Mouse (Mus musculus) forebrain, embryonic 14.5 days (tissue): Measurements from ENCODE around the gene Apba2. TPM values are rescaled to one million over a fixed set of nuclear protein-coding genes. Genes with fewer than 3 reads are reported as not detected.

Source experiments
- ATAC-seq: fragments of 200-750 bp; cut with Nextera tagmentation; 2 replicates; pipeline ENCODE4 v1.8.0; 2017; ENCODE audit warnings: mild to moderate bottlenecking, moderate library complexity
- DNase-seq: peaks from one replicate; pipeline ENCODE4 v3.0.0-alpha.2; 2015; ENCODE audit warnings: low spot score
- H3K27ac ChIP-seq: fragments of 300-500 bp; sonication (generic); 2 replicates; pipeline ENCODE4 v1.5.1; 2014; ENCODE audit warnings: low read depth, mild to moderate bottlenecking, control low read depth, low read length, moderate library complexity
- H3K27me3 ChIP-seq: fragments of 300-500 bp; sonication (generic); replicated peaks from 2 replicates; pipeline ENCODE4 v1.6.1; 2014; ENCODE audit warnings: low read length, control low read depth, mixed read lengths; ENCODE audit not compliant: control insufficient read depth, insufficient read depth
- H3K36me3 ChIP-seq: fragments of 300-500 bp; sonication (generic); 2 replicates; pipeline ENCODE4 v1.6.1; 2014; ENCODE audit warnings: low read length, control low read depth; ENCODE audit not compliant: control insufficient read depth, insufficient read depth
- H3K4me1 ChIP-seq: fragments of 300-500 bp; sonication (generic); 2 replicates; pipeline ENCODE4 v1.6.1; 2014; ENCODE audit warnings: antibody characterized with exemption, low read length, control low read depth; ENCODE audit not compliant: control insufficient read depth, insufficient read depth
- H3K4me2 ChIP-seq: fragments of 300-500 bp; sonication (generic); 2 replicates; pipeline ENCODE4 v1.6.1; 2014; ENCODE audit warnings: mild to moderate bottlenecking, control low read depth, low read length
- H3K4me3 ChIP-seq: fragments of 300-500 bp; sonication (generic); 2 replicates; pipeline ENCODE4 v1.5.1; 2014; ENCODE audit warnings: low read depth, low read length, control low read depth
- H3K9ac ChIP-seq: fragments of 300-500 bp; sonication (generic); 2 replicates; pipeline ENCODE4 v1.6.1; 2014; ENCODE audit warnings: mild to moderate bottlenecking, low read length, control low read depth, moderate library complexity
- H3K9me3 ChIP-seq: fragments of 300-500 bp; sonication (generic); replicated peaks from 2 replicates; pipeline ENCODE4 v1.6.1; 2016; ENCODE audit warnings: low read length, control low read depth, mixed read lengths; ENCODE audit not compliant: control insufficient read depth
- WGBS: fragments of 180-500 bp; shearing (Covaris S2); extraction: QIAGEN DNeasy Blood & Tissue Kit; methylation state at CpG from one replicate; pipeline ENCODE4 v1.1.7; 2014; 5-methylcytosine and 5-hydroxymethylcytosine counted together
- polyA plus RNA-seq: library from polyadenylated mRNA; unstranded; fragments of >200 nt; fragmentation: Nextera tagmentation; extraction: Ambion mirVana; gene quantifications from 2 replicates; pipeline ENCODE4 v1.2.1, GENCODE M21; 2014

Gene Apba2
- polyA plus RNA-seq, 1 experiment from 2014 or later: 113 TPM

- no peaks in the 10 kb centered on the region for H3K9me3 ChIP-seq
- peak overlapping the region; percentile 21; the same call in 1 of the 2 replicates for H3K27ac ChIP-seq
- H3K4me2 ChIP-seq: no peak overlapping the region
- no peak overlapping the region for H3K9ac ChIP-seq
- 83% methylated on average over 16 of the region's 16 CpGs for WGBS
- ATAC-seq (peak; percentile 74; the same call in 1 of the 2 replicates), DNase-seq (peak; percentile 54)
- H3K36me3 ChIP-seq: no peaks in the 10 kb centered on the region
- no peak overlapping the region for H3K4me3 ChIP-seq
- H3K4me1 ChIP-seq: 0 out of 2 replicates have a peak, but pooled peaks cover 5% of the 10 kb centered on the region
- no peaks in the 10 kb centered on the region for H3K27me3 ChIP-seq
These were observed 72.6 kb downstream of the Apba2 start for GRCm38 (mm10) chr7:64574144-64574543.

GRCm38 (mm10) chr7:64576519-64576951 lies 75.0 kb downstream of the Apba2 start:
- Histone ChIP-seq H3K36me3 (no peaks in the 10 kb centered on the region), H3K27ac (no peak overlapping the region; the same call in 1 of the 2 replicates), H3K27me3 (no peaks in the 10 kb centered on the region), H3K4me2 (no peak overlapping the region), H3K9me3 (no peaks in the 10 kb centered on the region), H3K4me3 (no peak overlapping the region), H3K4me1 (peaks cover 23% of the 10 kb centered on the region), H3K9ac (no peak overlapping the region)
- WGBS: 31% methylated on average over 1 of the region's 1 CpGs
- no peak for ATAC-seq
- DNase-seq: no peak

GRCm38 (mm10) chr7:64578176-64578575 lies 76.7 kb downstream of the Apba2 start:
- 95% methylated on average over 6 of the region's 6 CpGs for WGBS
- ATAC-seq: no peak

GRCm38 (mm10) chr7:64579887-64580286 lies 78.4 kb downstream of the Apba2 start:
- H3K27me3 ChIP-seq: no peaks in the 10 kb centered on the region
- H3K9me3 ChIP-seq: no peaks in the 10 kb centered on the region
- H3K9ac ChIP-seq: peak overlapping the region; percentile 21; the same call in 1 of the 2 replicates
- peaks cover 29% of the 10 kb centered on the region for H3K4me1 ChIP-seq
- H3K4me3 ChIP-seq: no peak overlapping the region
- H3K4me2 ChIP-seq: no peak overlapping the region
- DNase-seq: peak; percentile 68
- 8% methylated on average over 4 of the region's 4 CpGs for WGBS
- H3K36me3 ChIP-seq: no peaks in the 10 kb centered on the region
- H3K27ac ChIP-seq: peak overlapping the region; percentile 72
- ATAC-seq: peak; percentile 67

More at GRCm38 (mm10) chr7:64578176-64578575, 76.7 kb downstream of the Apba2 start:
- no peaks in the 10 kb centered on the region for H3K36me3 ChIP-seq
- DNase-seq: no peak
- no peaks in the 10 kb centered on the region for H3K27me3 ChIP-seq
- H3K27ac ChIP-seq: no peak overlapping the region
- H3K4me1 ChIP-seq: peaks cover 29% of the 10 kb centered on the region
- H3K4me3 ChIP-seq: no peak overlapping the region
- no peak overlapping the region for H3K9ac ChIP-seq
- H3K9me3 ChIP-seq: no peaks in the 10 kb centered on the region
- no peak overlapping the region for H3K4me2 ChIP-seq

GRCm38 (mm10) chr7:64580293-64580692 lies 78.8 kb downstream of the Apba2 start:
- Histone ChIP-seq H3K27ac (peak overlapping the region; percentile 72), H3K9me3 (no peaks in the 10 kb centered on the region), H3K4me1 (peaks cover 29% of the 10 kb centered on the region), H3K36me3 (no peaks in the 10 kb centered on the region), H3K9ac (no peak overlapping the region), H3K27me3 (no peaks in the 10 kb centered on the region), H3K4me3 (no peak overlapping the region), H3K4me2 (no peak overlapping the region)
- DNase-seq: peak; percentile 44
- 38% methylated on average over 4 of the region's 4 CpGs for WGBS
- ATAC-seq: peak; percentile 53

- Histone ChIP-seq H3K9me3 (no peaks in the 10 kb centered on the region), H3K4me1 (peaks cover 26% of the 10 kb centered on the region), H3K4me3 (no peak overlapping the region), H3K27me3 (no peaks in the 10 kb centered on the region), H3K4me2 (no peak overlapping the region), H3K27ac (peak overlapping the region; percentile 9; the same call in 1 of the 2 replicates), H3K36me3 (no peaks in the 10 kb centered on the region), H3K9ac (no peak overlapping the region)
- ATAC-seq: no peak
- WGBS: 57% methylated on average over 8 of the region's 8 CpGs
- DNase-seq: no peak
These were observed 80.9 kb downstream of the Apba2 start for GRCm38 (mm10) chr7:64582358-64582757.

- Histone ChIP-seq H3K27me3 (no peaks in the 10 kb centered on the region), H3K27ac (no peak overlapping the region), H3K9ac (no peak overlapping the region), H3K36me3 (no peaks in the 10 kb centered on the region), H3K4me1 (peaks cover 26% of the 10 kb centered on the region), H3K9me3 (no peaks in the 10 kb centered on the region), H3K4me2 (no peak overlapping the region), H3K4me3 (no peak overlapping the region)
- 89% methylated on average over 6 of the region's 6 CpGs for WGBS
- no peak for ATAC-seq
- DNase-seq: no peak
These were observed 82.2 kb downstream of the Apba2 start for GRCm38 (mm10) chr7:64583670-64584121.

GRCm38 (mm10) chr7:64586133-64586532 lies 84.6 kb downstream of the Apba2 start:
- H3K36me3 ChIP-seq: no peaks in the 10 kb centered on the region
- H3K27ac ChIP-seq: no peak overlapping the region
- WGBS: 92% methylated on average over 4 of the region's 4 CpGs
- no peak for DNase-seq
- H3K9ac ChIP-seq: no peak overlapping the region
- H3K4me2 ChIP-seq: no peak overlapping the region
- H3K4me3 ChIP-seq: no peak overlapping the region
- H3K9me3 ChIP-seq: no peaks in the 10 kb centered on the region
- H3K27me3 ChIP-seq: no peaks in the 10 kb centered on the region
- no peak for ATAC-seq
- H3K4me1 ChIP-seq: peaks cover 6% of the 10 kb centered on the region

- no peaks in the 10 kb centered on the region for H3K9me3 ChIP-seq
- no peak overlapping the region for H3K27ac ChIP-seq
- no peak overlapping the region for H3K4me3 ChIP-seq
- WGBS: 91% methylated on average over 3 of the region's 3 CpGs
- ATAC-seq: no peak
- H3K9ac ChIP-seq: no peak overlapping the region
- H3K36me3 ChIP-seq: no peaks in the 10 kb centered on the region
- peaks cover 6% of the 10 kb centered on the region for H3K4me1 ChIP-seq
- H3K4me2 ChIP-seq: no peak overlapping the region
- DNase-seq: no peak
- H3K27me3 ChIP-seq: no peaks in the 10 kb centered on the region
These were observed 85.1 kb downstream of the Apba2 start for GRCm38 (mm10) chr7:64586571-64586970.
